Mouse (Mus musculus) megakaryocyte, embryonic 14.5 days (primary cell): Measurements from ENCODE around the gene Gm21974.

Experiments
- FLI1 ChIP-seq: IDR thresholded peaks from 2 replicates; pipeline ENCODE4 v1.6.1; 2012; ENCODE audit warnings: low read length, inconsistent platforms, mixed read lengths
- GATA1 ChIP-seq: IDR thresholded peaks from 3 replicates; pipeline ENCODE4 v1.6.1; 2012; ENCODE audit warnings: mixed read lengths, low read length, inconsistent platforms, borderline replicate concordance

- TF ChIP-seq FLI1: no peak
- TF ChIP-seq GATA1: no peak
These were observed 8.7 kb downstream of the Gm21974 start for GRCm38 (mm10) chr7:127886551-127886950.
